Mouse (Mus musculus) bone marrow macrophage, adult 2 months (primary cell): Measurements from ENCODE around the gene Krt6a. TPM values are rescaled to one million over a fixed set of nuclear protein-coding genes. Genes with fewer than 3 reads are reported as not detected.

ENCODE experiments used
- H3K27ac ChIP-seq: 2 replicates; pipeline ENCODE4 v1.5.1; 2012; ENCODE audit warnings: low read depth, low read length; ENCODE audit not compliant: insufficient read depth
- H3K4me1 ChIP-seq: 2 replicates; pipeline ENCODE4 v1.6.1; 2012; ENCODE audit warnings: low read length; ENCODE audit not compliant: control insufficient read depth, insufficient read depth
- H3K4me3 ChIP-seq: 2 replicates; pipeline ENCODE4 v1.5.1; 2012; ENCODE audit warnings: mild to moderate bottlenecking, low read length, moderate library complexity; ENCODE audit not compliant: insufficient read depth
- CTCF ChIP-seq: IDR thresholded peaks from 2 replicates; pipeline ENCODE4 v1.5.1; 2012; ENCODE audit warnings: low read depth, mild to moderate bottlenecking, low read length, moderate library complexity
- POLR2A ChIP-seq: IDR thresholded peaks from 2 replicates; pipeline ENCODE4 v1.6.1; 2012; ENCODE audit warnings: mild to moderate bottlenecking, low read depth, low read length, borderline replicate concordance
- polyA plus RNA-seq: library from polyadenylated mRNA; stranded (reverse); fragments of >200 nt; gene quantifications from 2 replicates; pipeline ENCODE4 v1.2.4, GENCODE M21; 2012; ENCODE audit not compliant: missing spikeins, insufficient read depth, insufficient read length

The Krt6a gene
- polyA plus RNA-seq = not detected in 2 replicates

DNA sequence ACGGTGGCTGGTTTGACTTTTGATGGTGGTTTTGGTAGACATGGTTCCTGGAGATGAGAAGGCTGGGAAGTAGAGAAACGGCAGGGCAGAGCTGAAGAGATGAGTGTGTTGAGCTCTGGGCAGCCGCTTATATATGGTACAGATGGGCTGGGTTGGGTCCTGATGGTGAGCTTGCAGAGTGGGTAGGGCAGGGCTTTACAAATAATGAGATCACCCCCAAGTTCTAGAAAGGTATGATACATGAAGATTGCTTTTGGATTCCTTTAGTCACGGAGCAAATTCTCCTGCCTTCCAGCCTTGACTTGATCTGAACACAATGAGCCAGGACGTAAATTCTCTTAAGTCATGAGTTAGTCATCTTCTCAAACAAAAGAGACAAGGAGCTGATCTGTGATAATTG is at the start of gene Krt6a:
Gene Krt6a (minus strand): TSS at position 101 of the 400 bp plus-strand sequence.
- TF ChIP-seq CTCF (no peak), POLR2A (no peak)

DNA sequence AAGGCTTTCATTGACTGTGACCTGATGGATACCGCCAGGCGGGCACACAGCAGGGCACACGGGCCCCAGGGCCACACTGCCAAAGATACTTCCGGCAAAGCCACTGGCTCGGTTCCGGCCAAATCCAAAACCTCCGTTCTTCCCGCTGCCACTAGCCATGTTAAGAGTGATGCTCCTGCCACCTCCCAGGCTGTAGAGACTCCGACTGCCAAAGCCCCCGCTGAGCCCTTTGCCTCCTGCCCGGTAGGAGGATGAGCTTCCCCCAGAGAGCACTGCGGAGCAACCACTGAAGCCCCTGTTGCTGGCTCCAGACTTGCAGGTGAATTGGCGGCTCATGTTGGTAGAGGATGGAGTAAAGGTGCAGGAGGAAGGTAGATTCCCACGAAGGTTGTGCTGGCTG is 48.6 kb upstream of the Krt6a start, which contains the start of gene Krt71:
Gene Krt71 (minus strand): TSS at position 399 of the 400 bp plus-strand sequence.
- Histone ChIP-seq H3K27ac (no peak within 1 kb of the TSS), H3K4me3 (no peak within 1 kb of the TSS), H3K4me1 (no peaks in the 10 kb centered on the region)
- no peak for TF ChIP-seq CTCF
- no peak for TF ChIP-seq POLR2A

More for the DNA sequence above, at the start of gene Krt6a:
- Histone ChIP-seq H3K27ac (no peak within 1 kb of the TSS), H3K4me3 (no peak within 1 kb of the TSS), H3K4me1 (no peaks in the 10 kb centered on the region)

DNA sequence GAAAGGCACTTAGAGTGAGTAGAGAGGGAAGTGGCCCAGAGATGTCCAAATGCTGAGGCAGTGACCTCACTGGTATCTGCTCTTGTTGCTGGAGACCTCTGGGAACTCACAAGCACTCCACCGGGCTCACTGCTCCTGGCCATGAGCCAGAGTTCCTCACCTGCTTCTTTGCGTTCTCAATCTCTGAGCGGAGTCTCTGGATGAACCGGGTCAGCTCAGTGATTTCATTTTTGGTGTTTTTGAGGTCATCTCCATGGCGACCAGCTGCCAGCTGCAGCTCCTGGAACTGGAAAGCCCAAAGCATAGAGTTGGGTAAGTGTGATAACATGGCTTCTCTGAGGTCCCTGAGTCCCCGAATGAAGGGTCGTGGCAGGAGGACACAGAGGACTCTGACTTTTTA is 43.7 kb upstream of the Krt6a start:
- TF ChIP-seq POLR2A (no peak), CTCF (no peak)

DNA sequence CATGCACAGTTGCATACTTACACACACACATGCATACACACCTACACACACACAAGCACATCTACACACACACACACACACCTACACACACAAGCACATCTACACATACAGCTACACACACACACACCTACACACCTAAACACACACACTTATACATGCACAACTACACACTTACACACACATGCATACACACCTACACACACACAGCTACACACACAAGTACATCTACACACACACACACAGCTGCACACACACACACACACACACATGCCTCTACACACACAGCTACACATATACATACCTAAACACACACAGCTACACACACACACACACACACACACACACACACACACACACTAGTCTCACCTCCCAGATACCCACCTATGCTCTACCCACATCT is 36.5 kb upstream of the Krt6a start:
- no peak for TF ChIP-seq CTCF
- no peak for TF ChIP-seq POLR2A
- Histone ChIP-seq H3K4me1 (no peaks in the 10 kb centered on the region), H3K4me3 (no peak overlapping the region), H3K27ac (no peak overlapping the region)

More for the DNA sequence above, 43.7 kb upstream of the Krt6a start:
- Histone ChIP-seq H3K27ac (no peak overlapping the region), H3K4me1 (no peaks in the 10 kb centered on the region), H3K4me3 (no peak overlapping the region)

DNA sequence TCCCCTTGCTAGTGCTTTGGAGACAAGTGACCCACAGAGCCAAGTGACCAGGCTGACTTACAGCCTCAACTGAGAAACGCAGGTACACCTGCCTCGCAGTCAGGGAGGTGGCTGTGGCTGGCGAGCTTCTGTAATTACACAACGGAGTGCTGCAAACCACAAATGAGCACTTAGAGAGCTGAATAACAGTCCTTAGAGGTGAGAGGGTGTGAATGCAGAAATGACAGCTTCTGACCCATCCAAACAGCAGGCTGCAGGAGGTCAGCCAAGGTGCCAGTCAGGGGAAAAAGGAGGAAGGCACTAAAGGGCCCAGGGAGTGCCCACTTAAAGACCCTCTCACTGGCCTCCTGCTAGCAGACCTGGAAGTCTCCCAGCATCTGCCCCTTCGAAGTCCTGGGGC is 30.6 kb upstream of the Krt6a start:
- Histone ChIP-seq H3K27ac (no peak overlapping the region), H3K4me1 (no peaks in the 10 kb centered on the region), H3K4me3 (no peak overlapping the region)
- TF ChIP-seq POLR2A (no peak), CTCF (no peak)

DNA sequence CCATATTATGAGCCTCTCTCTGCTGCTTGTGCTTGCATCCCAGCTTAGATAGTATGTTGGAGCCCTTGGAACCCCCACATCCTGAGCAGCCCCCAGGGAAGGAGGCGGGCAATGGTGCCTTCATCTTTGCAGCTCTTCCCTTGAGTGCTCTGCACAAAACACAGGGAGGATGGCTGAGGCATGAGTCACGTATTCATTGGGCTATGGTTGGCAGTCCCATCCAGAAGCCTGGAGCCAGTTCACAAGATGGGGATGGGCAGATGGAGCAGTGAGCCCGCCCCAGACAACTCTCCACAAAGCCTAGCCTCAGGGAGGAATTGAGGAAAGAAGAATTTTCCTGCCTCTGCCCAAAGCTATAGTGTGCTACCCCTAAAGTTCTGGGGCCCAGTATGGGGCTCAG is 21.7 kb upstream of the Krt6a start:
- TF ChIP-seq CTCF (no peak), POLR2A (no peak)
- no peaks in the 10 kb centered on the region for H3K4me1 ChIP-seq
- no peak overlapping the region for H3K27ac ChIP-seq
- H3K4me3 ChIP-seq = no peak overlapping the region

DNA sequence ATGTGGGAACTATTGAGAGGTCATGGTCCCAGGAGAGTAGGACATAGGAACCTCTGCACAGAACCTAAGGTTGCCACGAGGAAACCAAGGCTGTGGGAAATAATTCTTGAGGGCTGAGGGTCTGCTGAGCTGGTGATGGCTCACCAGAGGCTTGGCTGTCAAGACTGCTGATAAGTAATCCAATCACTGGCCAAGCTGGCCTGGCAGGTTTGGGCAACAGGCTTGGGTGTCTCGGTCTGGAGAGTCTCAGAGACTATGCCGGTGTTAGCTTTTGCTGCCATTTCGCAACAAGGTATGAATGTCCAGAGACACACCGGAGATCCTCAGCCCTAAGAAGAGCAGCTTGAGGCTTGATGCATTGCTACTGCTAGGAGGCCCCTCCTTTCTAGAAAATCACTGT is 20.2 kb upstream of the Krt6a start:
- no peak overlapping the region for H3K27ac ChIP-seq
- TF ChIP-seq CTCF = no peak
- no peak for TF ChIP-seq POLR2A
- no peaks in the 10 kb centered on the region for H3K4me1 ChIP-seq
- H3K4me3 ChIP-seq = no peak overlapping the region

DNA sequence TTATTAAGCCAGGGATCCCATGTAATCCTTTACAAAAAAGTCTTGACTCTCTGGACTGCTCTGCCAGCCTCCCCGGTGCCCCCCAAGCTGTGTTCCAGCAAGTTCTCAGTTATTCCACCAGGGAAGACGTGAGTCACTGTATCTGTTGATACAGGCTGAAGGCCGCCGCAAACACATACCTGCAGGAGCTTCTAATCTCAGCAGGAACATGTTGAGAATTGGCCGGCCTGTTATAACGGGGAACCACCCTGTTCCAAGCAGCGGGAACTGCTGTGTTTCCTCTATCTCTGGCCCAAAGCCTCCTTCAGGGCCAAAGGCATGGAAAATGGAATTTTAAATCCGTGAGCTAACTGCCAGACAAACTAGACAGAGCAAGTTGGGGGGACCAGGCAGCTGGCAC is 19.6 kb upstream of the Krt6a start:
- no peak overlapping the region for H3K27ac ChIP-seq
- H3K4me3 ChIP-seq = no peak overlapping the region
- TF ChIP-seq POLR2A (no peak), CTCF (no peak)
- H3K4me1 ChIP-seq = no peaks in the 10 kb centered on the region

DNA sequence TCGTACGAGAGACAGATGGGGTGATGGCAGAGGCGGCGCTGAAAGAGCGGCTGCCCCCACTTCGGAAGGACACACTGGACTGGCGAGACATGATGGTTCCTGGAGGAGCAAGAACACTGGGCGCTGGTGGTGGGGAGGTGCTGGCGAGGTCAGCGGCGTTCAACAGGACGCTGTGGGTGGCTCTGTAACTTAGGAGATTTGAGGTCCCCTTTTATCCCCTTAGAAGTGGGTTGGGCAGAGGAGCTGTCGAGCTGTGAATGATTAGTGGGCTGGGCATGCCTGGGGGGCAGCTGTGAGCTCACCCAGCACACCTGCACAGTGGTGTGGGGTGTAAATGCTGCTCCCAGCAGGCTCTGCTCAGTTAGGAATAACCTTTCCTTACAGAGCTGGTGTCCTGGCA is 18.6 kb upstream of the Krt6a start, which contains the start of gene Krt5:
Gene Krt5 (minus strand): TSS at position 179 of the 400 bp plus-strand sequence.
- no peaks in the 10 kb centered on the region for H3K4me1 ChIP-seq
- no peak within 1 kb of the TSS for H3K4me3 ChIP-seq
- TF ChIP-seq CTCF = no peak
- TF ChIP-seq POLR2A = no peak
- no peak within 1 kb of the TSS for H3K27ac ChIP-seq

DNA sequence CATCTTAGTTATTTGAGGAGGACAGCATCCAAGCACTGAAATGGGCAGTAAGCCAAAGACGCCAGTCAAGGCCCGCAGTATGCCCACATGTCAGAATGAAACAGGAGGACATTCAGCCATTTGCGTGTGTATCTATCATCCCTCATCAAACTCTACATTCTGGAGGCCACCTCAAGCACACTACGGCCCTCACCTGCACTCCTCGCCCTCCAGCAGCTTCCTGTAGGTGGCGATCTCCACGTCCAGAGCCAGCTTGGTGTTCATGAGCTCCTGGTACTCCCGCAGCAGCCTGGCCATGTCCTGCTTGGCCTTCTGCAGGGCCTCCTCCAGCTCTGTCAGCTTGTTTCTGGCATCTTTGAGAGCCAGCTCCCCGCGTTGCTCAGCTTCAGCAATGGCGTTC is 14.6 kb upstream of the Krt6a start:
- TF ChIP-seq CTCF = no peak
- no peak for TF ChIP-seq POLR2A
- no peaks in the 10 kb centered on the region for H3K4me1 ChIP-seq
- no peak overlapping the region for H3K27ac ChIP-seq
- no peak overlapping the region for H3K4me3 ChIP-seq

DNA sequence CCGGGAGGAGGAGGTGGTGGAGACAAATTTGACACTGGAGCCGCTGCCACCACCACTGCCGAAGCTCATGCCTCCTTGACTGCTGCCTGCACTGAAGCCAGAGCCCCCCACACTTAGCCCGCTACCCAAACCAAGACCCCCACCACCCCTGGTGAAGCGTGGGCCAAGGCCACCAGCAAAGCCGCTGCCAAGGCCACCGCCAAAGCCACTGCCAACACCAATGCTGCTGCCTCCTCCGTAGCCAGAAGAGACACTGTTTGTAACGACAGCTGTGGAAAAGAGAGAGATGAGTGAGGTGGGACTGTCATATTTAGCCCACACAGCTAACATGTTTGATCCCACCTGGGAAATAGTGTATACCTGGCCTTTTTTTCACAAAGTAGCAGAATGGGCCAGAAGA is 13.3 kb upstream of the Krt6a start:
- Histone ChIP-seq H3K4me1 (no peaks in the 10 kb centered on the region), H3K27ac (no peak overlapping the region), H3K4me3 (no peak overlapping the region)
- TF ChIP-seq CTCF (no peak), POLR2A (no peak)
